Mouse (Mus musculus) CH12.LX (cell line): ENCODE measurements at regions not wholly inside any gene's neighbourhood (a gene's known extent, or its start where the extent isn't known, plus 50 kb on each side); places are given as distances from the start of the nearest gene placed in this dataset.

ENCODE experiments used
- DNase-seq: peaks from one replicate; pipeline ENCODE4 v3.0.0-alpha.2; 2013; ENCODE audit errors: extremely low read depth
- H3K27ac ChIP-seq: 2 replicates; pipeline ENCODE4 v1.5.1; 2012; ENCODE audit warnings: low read depth, mild to moderate bottlenecking, control low read depth, moderate library complexity; ENCODE audit not compliant: insufficient read depth
- H3K27me3 ChIP-seq: replicated peaks from 2 replicates; pipeline ENCODE3; 2012; ENCODE audit warnings: inconsistent platforms
- H3K36me3 ChIP-seq, 2 experiments: replicated peaks in 1 of 2; 2 replicates each; pipeline versions ENCODE3 to v1.6.1; 2012; ENCODE audit warnings: inconsistent platforms in 1 of 2, low read length in 1 of 2, mild to moderate bottlenecking in 1 of 2, mixed read lengths in 1 of 2, moderate library complexity in 1 of 2; ENCODE audit not compliant: control insufficient read depth in 1 of 2, insufficient read depth in 1 of 2
- H3K4me1 ChIP-seq, 2 experiments: 2 replicates each; pipeline ENCODE4 v1.6.1; 2012; ENCODE audit warnings: inconsistent platforms in 1 of 2, moderate library complexity in 1 of 2; ENCODE audit not compliant: insufficient read depth in 2 of 2, control insufficient read depth in 1 of 2
- H3K4me2 ChIP-seq: 2 replicates; pipeline ENCODE4 v1.6.1; 2012; ENCODE audit warnings: low read depth, mild to moderate bottlenecking, control low read depth; ENCODE audit not compliant: poor library complexity, insufficient read depth, severe bottlenecking
- H3K4me3 ChIP-seq, 3 experiments: fragments of 150-350 bp in 1 of 3; sonication (generic) in 1 of 3; replicated peaks in 1 of 3; 2 replicates each; pipeline versions ENCODE3 to v1.5.1; 2011 to 2012; ENCODE audit warnings: low read depth in 2 of 3, low read length in 2 of 3, mild to moderate bottlenecking in 2 of 3, moderate library complexity in 2 of 3, control low read depth in 1 of 3, improper control_type of control experiment in 1 of 3, inconsistent platforms in 1 of 3, mixed read lengths in 1 of 3; ENCODE audit not compliant: poor library complexity in 1 of 3
- H3K79me2 ChIP-seq: replicated peaks from 2 replicates; pipeline ENCODE4 v1.6.1; 2012; ENCODE audit warnings: mild to moderate bottlenecking, moderate library complexity; ENCODE audit not compliant: control insufficient read depth, poor library complexity, insufficient read depth, severe bottlenecking; ENCODE audit errors: extremely low read depth
- H3K9ac ChIP-seq: 2 replicates; pipeline ENCODE4 v1.6.1; 2012; ENCODE audit warnings: low read depth, mild to moderate bottlenecking, control low read depth, moderate library complexity; ENCODE audit not compliant: insufficient read depth
- H3K9me3 ChIP-seq: replicated peaks from 2 replicates; pipeline ENCODE3; 2012; ENCODE audit warnings: low read length, inconsistent platforms, mixed read lengths
- CHD1 ChIP-seq: IDR thresholded peaks from 2 replicates; pipeline ENCODE4 v1.6.1; 2012; ENCODE audit warnings: low read depth, low read length, improper control_type of control experiment, inconsistent platforms
- ELF1 ChIP-seq: IDR thresholded peaks from 2 replicates; pipeline ENCODE4 v1.6.1; 2014; ENCODE audit warnings: low read depth, mild to moderate bottlenecking, inconsistent platforms, low read length, improper control_type of control experiment
- EP300 ChIP-seq: IDR thresholded peaks from 2 replicates; pipeline ENCODE4 v1.6.1; 2011; ENCODE audit warnings: low read length, improper control_type of control experiment
- HCFC1 ChIP-seq: IDR thresholded peaks from 2 replicates; pipeline ENCODE4 v1.6.1; 2012; ENCODE audit warnings: low read depth, mild to moderate bottlenecking, inconsistent platforms, low read length, improper control_type of control experiment
- JUN ChIP-seq: IDR thresholded peaks from 2 replicates; pipeline ENCODE4 v1.6.1; 2011; ENCODE audit warnings: low read depth, mild to moderate bottlenecking, low read length, improper control_type of control experiment, moderate library complexity; ENCODE audit not compliant: insufficient read depth
- JUND ChIP-seq: conservative IDR thresholded peaks from 2 replicates; pipeline ENCODE4 v1.6.1; 2011; ENCODE audit warnings: low read depth, low read length, improper control_type of control experiment
- KAT2A ChIP-seq: IDR thresholded peaks from 2 replicates; pipeline ENCODE4 v1.6.1; 2012; ENCODE audit warnings: low read length, improper control_type of control experiment, inconsistent platforms; ENCODE audit not compliant: insufficient replicate concordance
- MAX ChIP-seq: IDR thresholded peaks from 2 replicates; pipeline ENCODE4 v1.6.1; 2011; ENCODE audit warnings: low read length, improper control_type of control experiment
- PAX5 ChIP-seq: IDR thresholded peaks from 2 replicates; pipeline ENCODE4 v1.6.1; 2012; ENCODE audit warnings: low read length, inconsistent platforms, mixed read lengths
- POLR2A ChIP-seq: IDR thresholded peaks from 2 replicates; pipeline ENCODE4 v1.6.1; 2011; ENCODE audit warnings: low read depth, mild to moderate bottlenecking, improper control_type of control experiment, low read length
- RCOR1 ChIP-seq: conservative IDR thresholded peaks from 2 replicates; pipeline ENCODE4 v1.6.1; 2012; ENCODE audit warnings: low read depth, mild to moderate bottlenecking, inconsistent platforms, low read length, improper control_type of control experiment
- ZKSCAN1 ChIP-seq: IDR thresholded peaks from 2 replicates; pipeline ENCODE4 v1.6.1; 2012; ENCODE audit warnings: low read depth, inconsistent platforms, low read length, improper control_type of control experiment, borderline replicate concordance
- dilution Hi-C: fragments of 300-500 bp; cut with MboI; formaldehyde crosslinking; loops from 2 replicates; pipeline ENCODE4 v1.14.3; 2020; ENCODE audit warnings: low sequenced_read_pairs; ENCODE audit not compliant: extremely low pct_unique_long_range_greater_than_20kb, extremely low pct_ligation_motif_present
- in situ Hi-C: fragments of 300-500 bp; cut with MboI; formaldehyde crosslinking; loops from 3 replicates; pipeline ENCODE4 v1.14.3; 2019; ENCODE audit warnings: low sequenced_read_pairs, low pct_ligation_motif_present, low pct_unique_long_range_greater_than_20kb, mixed read lengths

- Histone ChIP-seq H3K4me2 (no peak overlapping the region), H3K9me3 (peaks cover 9% of the 10 kb centered on the region), H3K36me3 (no peaks in the 10 kb centered on the region), H3K9ac (no peak overlapping the region), H3K79me2 (no peaks in the 10 kb centered on the region), H3K27ac (no peak overlapping the region), H3K27me3 (no peaks in the 10 kb centered on the region), H3K4me1 (peaks cover 2 to 19% of the 10 kb centered on the region in 2 experiments; a peak in 2 of 4 replicates), H3K4me3 (no peak overlapping the region)
- peak; percentile 62 for DNase-seq
- dilution Hi-C loops (no loop called here), in situ Hi-C loops (no loop called here)
- TF ChIP-seq HCFC1, result 0 out of 2 replicates have a peak, but pooled peaks have one; percentile 31
- peak; percentile 72 for TF ChIP-seq ELF1
- TF ChIP-seq EP300, result 0 out of 2 replicates have a peak, but pooled peaks have one; percentile 7
- no peak for TF ChIP-seq RCOR1
These were observed 190.8 kb downstream of the Npr3 start for GRCm38 (mm10) chr15:11716168-11716842.

GRCm38 (mm10) chr15:11712481-11713274 is 194.4 kb downstream of the Npr3 start:
- Histone ChIP-seq H3K4me3 (no peak overlapping the region), H3K79me2 (no peaks in the 10 kb centered on the region), H3K4me1 (peaks cover 4 to 30% of the 10 kb centered on the region in 2 experiments), H3K4me2 (no peak overlapping the region), H3K27me3 (no peaks in the 10 kb centered on the region), H3K9ac (no peak overlapping the region), H3K27ac (no peak overlapping the region), H3K36me3 (no peaks in the 10 kb centered on the region), H3K9me3 (peaks cover 9% of the 10 kb centered on the region)
- DNase-seq, result peak; percentile 32
- TF ChIP-seq CHD1 (0 out of 2 replicates have a peak, but pooled peaks have one; percentile 65), JUND (no peak), EP300 (0 out of 2 replicates have a peak, but pooled peaks have one; percentile 26)
- in situ Hi-C loops (no loop called here), dilution Hi-C loops (no loop called here)

GRCm38 (mm10) chr15:11701246-11701645 is 205.8 kb downstream of the Npr3 start:
- dilution Hi-C loops (no loop called here), in situ Hi-C loops (no loop called here)
- Histone ChIP-seq H3K9ac (no peak overlapping the region), H3K4me3 (no peak overlapping the region), H3K36me3 (no peaks in the 10 kb centered on the region), H3K27ac (no peak overlapping the region), H3K79me2 (no peaks in the 10 kb centered on the region), H3K9me3 (no peaks in the 10 kb centered on the region), H3K4me1 (no peaks in the 10 kb centered on the region), H3K4me2 (no peak overlapping the region), H3K27me3 (no peaks in the 10 kb centered on the region)
- TF ChIP-seq JUN (no peak), ELF1 (no peak), POLR2A (no peak), MAX (no peak), PAX5 (no peak), ZKSCAN1 (no peak), KAT2A (no peak)
- no peak for DNase-seq
